Mouse (Mus musculus) ES-E14 (cell line): ENCODE measurements around the gene Ndufs8.

Experiments used
- CHD2 ChIP-seq: IDR thresholded peaks from 2 replicates; pipeline ENCODE4 v1.6.1; 2014; ENCODE audit warnings: mild to moderate bottlenecking, low read depth, low read length, inconsistent platforms
- HCFC1 ChIP-seq: IDR thresholded peaks from 2 replicates; pipeline ENCODE4 v1.6.1; 2012; ENCODE audit warnings: low read length, inconsistent platforms, borderline replicate concordance; ENCODE audit not compliant: insufficient read depth
- MAFK ChIP-seq: IDR thresholded peaks from 2 replicates; pipeline ENCODE4 v1.6.1; 2014; ENCODE audit warnings: mild to moderate bottlenecking, low read depth, low read length, inconsistent platforms; ENCODE audit not compliant: insufficient read depth
- ZC3H11A ChIP-seq: IDR thresholded peaks from 2 replicates; pipeline ENCODE4 v1.6.1; 2012; ENCODE audit warnings: low read depth, mild to moderate bottlenecking, inconsistent platforms, low read length, borderline replicate concordance
- ZNF384 ChIP-seq: IDR thresholded peaks from 2 replicates; pipeline ENCODE4 v1.6.1; 2012; ENCODE audit warnings: low read depth, low read length, inconsistent platforms

DNA sequence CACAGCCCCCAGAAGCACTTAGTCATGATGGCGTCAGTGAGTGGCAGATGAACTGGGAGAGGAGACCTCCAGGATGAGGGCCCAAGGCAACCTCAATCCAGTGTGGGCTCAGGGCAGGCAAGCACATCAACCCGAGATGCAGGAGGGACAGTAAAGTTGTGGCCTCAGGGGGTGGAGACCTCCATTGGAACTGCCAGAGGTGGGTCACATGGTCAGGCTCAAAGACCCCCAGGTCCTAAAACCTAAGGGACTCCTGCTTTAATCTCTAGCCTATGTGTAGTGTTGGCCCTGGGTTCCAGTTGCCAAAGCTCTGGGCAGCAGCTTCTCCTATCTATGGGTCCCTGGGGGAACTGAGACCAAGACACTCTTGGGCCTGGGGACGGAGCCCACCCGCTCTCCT is 16.2 kb upstream of the Ndufs8 start:
- TF ChIP-seq ZC3H11A: no peak
- TF ChIP-seq ZNF384: no peak
- TF ChIP-seq CHD2: no peak
- TF ChIP-seq MAFK: no peak
- no peak for TF ChIP-seq HCFC1
